Mouse (Mus musculus) E14TG2a.4 (cell line): ENCODE measurements around the gene Ano6.

Experiments used
- CTCF ChIP-seq: conservative IDR thresholded peaks from 2 replicates; pipeline ENCODE4 v1.5.1; 2014; ENCODE audit warnings: low read length
- NANOG ChIP-seq: IDR thresholded peaks from 2 replicates; pipeline ENCODE4 v1.6.1; 2014; ENCODE audit warnings: borderline replicate concordance, low read length, mixed read lengths
- POU5F1 ChIP-seq: IDR thresholded peaks from 2 replicates; pipeline ENCODE4 v1.6.1; 2014; ENCODE audit warnings: low read length, borderline replicate concordance

GRCm38 (mm10) chr15:95872447-95872846, 81.8 kb downstream of the Ano6 start:
- TF ChIP-seq NANOG (no peak), CTCF (no peak), POU5F1 (no peak)
